Mouse (Mus musculus): ENCODE data around the gene Tomm70a.

GRCm38 (mm10) chr16:57155899-57156298 lies 34.4 kb downstream of the Tomm70a start:
- no peak for TF ChIP-seq ETS1 (IDR thresholded peaks at IDR 0.05; ENCODE audit: low read depth, low read length)
- no peak for TF ChIP-seq TAL1 (IDR thresholded peaks at IDR 0.05; ENCODE audit: low read length)
- TF ChIP-seq CHD1 (IDR thresholded peaks at IDR 0.05; ENCODE audit: low read depth, low read length): no peak
- TF ChIP-seq SMC3 (IDR thresholded peaks at IDR 0.05; ENCODE audit: low read depth, low read length): no peak
- TF ChIP-seq EP300 (IDR thresholded peaks at IDR 0.05; ENCODE audit: low read depth in 1 of 2, low read length in 2 of 2): no peak
- TF ChIP-seq KAT2A (conservative IDR thresholded peaks at IDR 0.05; ENCODE audit: low read depth, low read length): no peak
- TF ChIP-seq TBP (IDR thresholded peaks at IDR 0.05; ENCODE audit: low read depth, low read length): no peak
- no peak for TF ChIP-seq MAFK (IDR thresholded peaks at IDR 0.05; ENCODE audit: borderline replicate concordance, low read depth, low read length)
- no peak for TF ChIP-seq CTCF (IDR thresholded peaks at IDR 0.05 in 2 of 3, conservative IDR thresholded peaks at IDR 0.05 in 1 of 3; ENCODE audit: control insufficient read depth in 1 of 3, insufficient read depth in 1 of 3, low read depth in 2 of 3, low read length in 3 of 3, poor library complexity in 1 of 3, severe bottlenecking in 1 of 3)
- no peak for TF ChIP-seq USF1 (IDR thresholded peaks at IDR 0.05; ENCODE audit: low read depth, low read length)
- no peak for TF ChIP-seq CHD2 (IDR thresholded peaks at IDR 0.05; ENCODE audit: low read length)
- TF ChIP-seq ZC3H11A (IDR thresholded peaks at IDR 0.05; ENCODE audit: low read depth, low read length): no peak
- no peak for TF ChIP-seq POLR2A (IDR thresholded peaks at IDR 0.05; ENCODE audit: control insufficient read depth in 1 of 2, insufficient read depth in 1 of 2, low read depth in 1 of 2, low read length in 2 of 2, poor library complexity in 1 of 2)
